Mouse (Mus musculus) heart, embryonic 14.5 days (tissue): ENCODE measurements around the gene Mettl14. TPM values are rescaled to one million over a fixed set of nuclear protein-coding genes. Genes with fewer than 3 reads are reported as not detected.

ENCODE experiments used
- ATAC-seq: fragments of 200-750 bp; cut with Nextera tagmentation; 2 replicates; pipeline ENCODE4 v1.8.0; 2017; ENCODE audit warnings: low read depth, moderate TSS enrichment; ENCODE audit not compliant: insufficient number of reproducible peaks, insufficient read depth, low FRiP score
- H3K27ac ChIP-seq, 2 experiments: fragments of 200-500 bp in 1 of 2; fragments of 300-500 bp in 1 of 2; sonication (generic) in 1 of 2; replicated peaks in 1 of 2; 2 replicates each; pipeline ENCODE4 v1.5.1; 2012 to 2014; ENCODE audit warnings: low read depth in 2 of 2, low read length in 2 of 2, control low read depth in 1 of 2, mild to moderate bottlenecking in 1 of 2, mixed read lengths in 1 of 2; ENCODE audit not compliant: control insufficient read depth in 1 of 2, insufficient read depth in 1 of 2
- H3K27me3 ChIP-seq: fragments of 300-500 bp; sonication (generic); 2 replicates; pipeline ENCODE4 v1.6.1; 2014; ENCODE audit warnings: mild to moderate bottlenecking, low read length, control low read depth; ENCODE audit not compliant: control insufficient read depth, insufficient read depth
- H3K36me3 ChIP-seq: fragments of 300-500 bp; sonication (generic); 2 replicates; pipeline ENCODE4 v1.6.1; 2014; ENCODE audit warnings: mild to moderate bottlenecking, control low read depth, low read length, mixed read lengths; ENCODE audit not compliant: control insufficient read depth, insufficient read depth
- H3K4me1 ChIP-seq, 2 experiments: fragments of 200-500 bp in 1 of 2; fragments of 300-500 bp in 1 of 2; sonication (generic) in 1 of 2; 2 replicates each; pipeline ENCODE4 v1.6.1; 2012 to 2014; ENCODE audit warnings: low read length in 2 of 2, control low read depth in 1 of 2, mixed read lengths in 1 of 2; ENCODE audit not compliant: control insufficient read depth in 2 of 2, insufficient read depth in 2 of 2
- H3K4me2 ChIP-seq: fragments of 300-500 bp; sonication (generic); 2 replicates; pipeline ENCODE4 v1.6.1; 2014; ENCODE audit warnings: mild to moderate bottlenecking, low read length
- H3K4me3 ChIP-seq, 2 experiments: fragments of 200-500 bp in 1 of 2; fragments of 300-500 bp in 1 of 2; sonication (generic) in 1 of 2; 2 replicates each; pipeline ENCODE4 v1.5.1; 2012 to 2014; ENCODE audit warnings: low read length in 2 of 2, mild to moderate bottlenecking in 2 of 2, control low read depth in 1 of 2, low read depth in 1 of 2, moderate library complexity in 1 of 2; ENCODE audit not compliant: control insufficient read depth in 1 of 2, insufficient read depth in 1 of 2
- H3K9ac ChIP-seq: fragments of 300-500 bp; sonication (generic); 2 replicates; pipeline ENCODE4 v1.6.1; 2014; ENCODE audit warnings: mild to moderate bottlenecking, low read length
- H3K9me3 ChIP-seq: fragments of 300-500 bp; sonication (generic); 2 replicates; pipeline ENCODE4 v1.6.1; 2016; ENCODE audit warnings: low read length, control low read depth; ENCODE audit not compliant: control insufficient read depth
- WGBS: fragments of 180-500 bp; shearing (Covaris S2); extraction: QIAGEN DNeasy Blood & Tissue Kit; methylation state at CpG from one replicate; pipeline ENCODE4 v1.1.7; 2014; 5-methylcytosine and 5-hydroxymethylcytosine counted together
- polyA plus RNA-seq: library from polyadenylated mRNA; unstranded; fragments of >200 nt; fragmentation: Nextera tagmentation; extraction: Ambion mirVana; gene quantifications from 2 replicates; pipeline ENCODE4 v1.2.1, GENCODE M21; 2014

The Mettl14 gene
- 15.3 and 15.5 TPM in 2 replicates for polyA plus RNA-seq

DNA sequence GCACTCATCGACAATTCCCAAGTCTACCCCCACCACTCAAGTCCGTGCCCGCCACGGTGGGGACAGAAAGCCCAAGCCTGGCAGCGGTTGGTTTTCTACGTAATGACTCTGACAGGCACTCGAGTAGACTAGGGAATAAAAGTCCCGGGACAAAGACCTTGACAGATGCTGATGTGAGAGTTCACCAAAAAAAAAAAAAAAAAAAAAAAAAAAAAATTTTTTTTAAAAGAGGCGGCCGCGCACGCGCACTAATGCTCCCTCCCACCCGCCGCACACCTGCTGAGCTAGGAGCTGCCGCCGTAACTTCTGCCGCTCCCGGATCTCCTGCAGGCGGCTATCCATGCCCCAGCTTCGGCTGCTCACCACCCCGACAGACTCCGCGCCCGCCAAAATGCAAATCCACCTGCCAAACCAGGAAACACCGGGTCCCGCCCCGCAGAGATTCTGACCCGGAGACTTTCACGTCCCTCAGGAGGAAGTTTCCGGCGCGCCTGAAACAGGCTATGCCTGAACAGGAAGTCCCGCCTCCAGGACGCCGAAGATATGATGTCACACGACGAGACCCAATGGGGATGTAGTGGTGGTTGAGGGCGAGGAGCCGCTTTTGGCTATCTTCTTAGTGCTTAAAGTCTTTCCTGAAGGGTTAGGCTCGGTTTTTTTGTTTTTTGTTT is at the start of gene Mettl14:
Mettl14 (minus strand) TSS at position 623 of the 671 bp plus-strand sequence.
- peak within 1 kb of the TSS; percentile 89 for H3K9ac ChIP-seq
- H3K4me1 ChIP-seq, result peaks cover 0 to 14% of the 10 kb centered on the region in 2 experiments; a peak in 2 of 4 replicates
- H3K9me3 ChIP-seq, result no peaks in the 10 kb centered on the region
- H3K27ac ChIP-seq, result peak within 1 kb of the TSS; percentile 89 to 96
- ATAC-seq, result peak; percentile 94
- under 1% methylated on average over 41 of the region's 41 CpGs for WGBS
- peak within 1 kb of the TSS; percentile 83 for H3K4me2 ChIP-seq
- H3K4me3 ChIP-seq, result peak within 1 kb of the TSS; percentile 72 to 99
- peaks cover 19% of the 10 kb centered on the region for H3K36me3 ChIP-seq
- no peaks in the 10 kb centered on the region for H3K27me3 ChIP-seq

DNA sequence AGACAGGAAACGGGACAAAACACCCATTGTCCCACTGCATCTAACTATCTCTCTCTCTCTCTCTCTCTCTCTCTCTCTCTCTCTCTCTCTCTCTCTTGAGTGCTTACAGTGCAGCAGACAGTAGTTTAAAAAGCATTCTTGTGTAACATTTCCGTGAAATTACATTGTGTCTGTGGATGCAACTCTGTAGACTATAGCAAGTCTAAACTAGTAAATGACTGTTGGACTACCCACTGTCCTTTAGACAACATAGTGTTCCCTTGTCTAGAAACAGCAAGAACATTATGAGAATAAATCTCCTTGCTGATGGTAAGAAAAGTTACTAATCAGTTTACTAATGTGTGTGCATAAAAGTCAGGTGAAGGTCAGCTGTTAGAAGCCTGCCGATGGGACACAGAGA is 47.5 kb upstream of the Mettl14 start:
- no peak overlapping the region for H3K4me3 ChIP-seq
- no peak overlapping the region for H3K27ac ChIP-seq
- ATAC-seq, result no peak
- 65% methylated on average over 3 of the region's 3 CpGs for WGBS
- H3K27me3 ChIP-seq, result no peaks in the 10 kb centered on the region
- peaks cover 3% of the 10 kb centered on the region in 2 experiments; a peak in 2 of 4 replicates for H3K4me1 ChIP-seq
- H3K9ac ChIP-seq, result no peak overlapping the region
- no peaks in the 10 kb centered on the region for H3K9me3 ChIP-seq
- H3K36me3 ChIP-seq, result no peaks in the 10 kb centered on the region
- H3K4me2 ChIP-seq, result no peak overlapping the region

GRCm38 (mm10) chr3:123431951-123432674 is 46.2 kb upstream of the Mettl14 start:
- Histone ChIP-seq H3K9me3 (no peaks in the 10 kb centered on the region), H3K36me3 (no peaks in the 10 kb centered on the region), H3K27ac (no peak overlapping the region), H3K4me1 (peaks cover 3% of the 10 kb centered on the region in 2 experiments; a peak in 2 of 4 replicates), H3K9ac (no peak overlapping the region), H3K27me3 (no peaks in the 10 kb centered on the region), H3K4me2 (no peak overlapping the region), H3K4me3 (no peak overlapping the region)
- no peak for ATAC-seq
- WGBS, result 14% methylated on average over 5 of the region's 5 CpGs

DNA sequence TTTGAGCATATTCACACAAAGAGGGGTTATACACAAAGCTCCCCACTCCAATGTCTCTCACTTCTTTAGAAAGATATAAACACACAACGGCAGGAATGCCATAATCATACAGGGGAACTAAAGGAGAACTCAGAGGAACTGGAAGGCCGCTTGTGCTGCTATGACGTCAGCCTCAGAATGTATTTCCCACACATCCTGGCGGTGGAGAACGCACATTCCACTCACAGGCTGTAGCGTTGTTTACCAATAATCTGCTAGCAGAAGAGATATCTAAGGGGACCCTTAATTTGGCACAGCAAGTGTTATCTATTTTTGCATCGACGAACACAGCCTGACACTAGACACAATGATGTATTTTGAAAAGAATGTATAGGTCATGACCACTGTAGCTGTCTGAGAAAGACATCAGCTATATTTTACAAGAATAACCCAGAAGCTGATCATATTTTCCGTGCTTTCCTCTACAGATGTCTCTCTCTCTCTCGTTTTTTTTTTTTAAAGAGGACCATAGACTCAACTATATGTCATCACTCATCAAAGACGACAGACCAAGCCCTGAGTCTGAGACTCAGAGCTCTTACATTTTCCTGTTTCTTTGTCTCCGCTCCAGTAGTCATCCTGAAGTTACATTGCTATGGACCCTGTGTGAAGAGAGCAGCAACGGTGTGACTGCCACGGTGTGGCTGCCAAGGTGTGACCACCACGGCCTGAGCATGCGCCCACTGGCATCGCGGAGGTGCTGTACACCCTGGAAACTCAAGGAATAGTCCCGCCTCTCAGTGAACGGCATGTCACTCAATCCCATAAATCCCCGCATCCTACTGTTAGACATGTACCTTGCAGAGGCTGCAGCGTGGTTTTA is 43.9 kb upstream of the Mettl14 start:
- Histone ChIP-seq H3K27me3 (no peaks in the 10 kb centered on the region), H3K4me2 (0 out of 2 replicates have a peak overlapping the region, but pooled peaks have one; percentile 11), H3K9me3 (no peaks in the 10 kb centered on the region), H3K36me3 (no peaks in the 10 kb centered on the region), H3K4me1 (peaks cover 3% of the 10 kb centered on the region in 2 experiments; a peak in 2 of 4 replicates), H3K9ac (no peak overlapping the region), H3K4me3 (no peak overlapping the region), H3K27ac (no peak overlapping the region)
- 66% methylated on average over 22 of the region's 22 CpGs for WGBS
- no peak for ATAC-seq

DNA sequence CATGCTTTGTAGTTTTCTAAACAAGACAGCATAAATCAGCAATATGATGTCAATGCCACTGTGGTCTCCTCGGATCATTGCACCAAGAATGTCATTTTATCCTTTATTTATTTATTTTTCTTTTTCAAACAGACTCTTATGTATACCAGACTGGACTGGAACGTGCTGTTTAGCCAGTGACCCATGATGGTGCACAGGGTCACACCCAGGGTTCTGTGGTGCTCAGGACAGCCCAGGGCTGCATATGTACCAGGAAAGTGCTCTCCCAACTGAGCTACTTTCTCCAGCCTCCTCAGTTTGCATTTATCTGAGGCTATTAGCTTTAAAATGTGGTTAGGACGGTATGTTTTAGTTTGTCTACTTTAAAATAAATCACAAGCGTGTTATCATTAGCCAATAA is 42.1 kb upstream of the Mettl14 start:
- peaks cover 3% of the 10 kb centered on the region in 2 experiments; a peak in 2 of 4 replicates for H3K4me1 ChIP-seq
- 77% methylated on average over 4 of the region's 4 CpGs for WGBS

DNA sequence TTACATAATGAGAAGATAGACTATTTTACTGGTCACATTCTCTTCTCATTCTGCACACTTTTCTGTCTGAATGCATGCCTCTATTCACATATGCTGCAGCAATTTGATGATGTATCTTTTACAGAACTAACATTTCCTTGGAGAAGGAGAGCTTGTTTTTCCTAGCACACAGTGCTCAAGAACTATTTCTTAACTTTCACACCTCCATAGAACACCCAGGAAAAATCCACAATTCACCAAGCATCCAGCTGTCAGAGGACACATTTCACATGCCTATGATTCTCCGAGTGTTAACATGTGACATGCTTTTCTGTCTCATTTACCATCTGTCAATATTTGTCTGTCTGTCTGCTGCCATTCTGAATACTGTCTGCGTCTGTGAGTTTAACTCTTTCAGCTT is 39.7 kb upstream of the Mettl14 start:
- no peak overlapping the region for H3K27ac ChIP-seq
- no peaks in the 10 kb centered on the region for H3K36me3 ChIP-seq
- H3K9ac ChIP-seq, result no peak overlapping the region
- 69% methylated on average over 2 of the region's 2 CpGs for WGBS
- H3K4me2 ChIP-seq, result no peak overlapping the region
- H3K4me1 ChIP-seq, result peaks cover 3% of the 10 kb centered on the region in 2 experiments; a peak in 2 of 4 replicates
- no peak overlapping the region for H3K4me3 ChIP-seq
- H3K9me3 ChIP-seq, result no peaks in the 10 kb centered on the region
- ATAC-seq, result no peak
- H3K27me3 ChIP-seq, result no peaks in the 10 kb centered on the region

More for the DNA sequence above, 42.1 kb upstream of the Mettl14 start:
- Histone ChIP-seq H3K9me3 (no peaks in the 10 kb centered on the region), H3K9ac (no peak overlapping the region), H3K36me3 (no peaks in the 10 kb centered on the region), H3K4me3 (no peak overlapping the region), H3K27me3 (no peaks in the 10 kb centered on the region), H3K4me2 (no peak overlapping the region), H3K27ac (no peak overlapping the region)
- ATAC-seq, result no peak

DNA sequence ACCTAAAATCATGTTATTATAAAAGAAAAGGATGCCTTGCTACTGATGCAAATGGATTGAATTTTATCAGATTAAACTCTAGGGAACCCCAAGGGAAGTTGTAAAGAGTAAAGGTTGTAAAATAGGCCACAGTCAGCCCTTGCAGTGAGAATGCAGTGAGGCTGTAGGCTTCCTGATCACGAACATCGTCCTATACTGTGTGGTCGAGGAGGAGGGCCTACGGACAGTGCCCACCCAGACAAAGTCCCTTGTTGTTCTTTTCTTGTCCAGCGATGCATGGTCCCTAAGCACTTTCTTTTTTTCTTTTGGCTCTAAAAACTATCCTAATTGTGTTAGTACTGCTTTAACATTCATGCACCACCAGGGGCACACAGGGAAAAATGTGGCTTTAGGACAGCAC is 27.3 kb upstream of the Mettl14 start:
- ATAC-seq, result no peak
- no peak overlapping the region for H3K4me3 ChIP-seq
- H3K9me3 ChIP-seq, result 0 out of 2 replicates have a peak, but pooled peaks cover 4% of the 10 kb centered on the region
- no peaks in the 10 kb centered on the region for H3K4me1 ChIP-seq
- WGBS, result 74% methylated on average over 5 of the region's 5 CpGs
- H3K36me3 ChIP-seq, result no peaks in the 10 kb centered on the region
- no peak overlapping the region for H3K4me2 ChIP-seq
- no peaks in the 10 kb centered on the region for H3K27me3 ChIP-seq
- no peak overlapping the region for H3K27ac ChIP-seq
- H3K9ac ChIP-seq, result no peak overlapping the region
